Mouse (Mus musculus): Measurements from ENCODE around the gene Olfr214. TPM values are rescaled to one million over a fixed set of nuclear protein-coding genes. Genes with fewer than 3 reads are reported as not detected.

The Olfr214 gene
- polyA plus RNA-seq, 1 experiment from 2014 or later, result not detected

Other genes starting within 250 kb of the Olfr214 start
- gene March8, start 216.2 kb upstream of the Olfr214 start, polyA plus RNA-seq (2015; fragmentation: Nextera tagmentation; extraction: Ambion mirVana), result 68.5 and 68.9 TPM in 2 replicates
- 0.58 and 0.59 TPM in 2 replicates for gene Alox5, start 93.1 kb upstream of the Olfr214 start, polyA plus RNA-seq (2015; fragmentation: Nextera tagmentation; extraction: Ambion mirVana)
- not detected in 2 replicates for gene Olfr211, start 65.1 kb upstream of the Olfr214 start, polyA plus RNA-seq (2015; fragmentation: Nextera tagmentation; extraction: Ambion mirVana)
- gene Olfr212, start 47.7 kb upstream of the Olfr214 start, polyA plus RNA-seq (2015; fragmentation: Nextera tagmentation; extraction: Ambion mirVana), result not detected in 2 replicates
- gene Olfr213, start 15.8 kb upstream of the Olfr214 start, polyA plus RNA-seq (2015; fragmentation: Nextera tagmentation; extraction: Ambion mirVana), result not detected in 2 replicates
- gene Gm5580, start 3.1 kb upstream of the Olfr214 start, polyA plus RNA-seq (2015; fragmentation: Nextera tagmentation; extraction: Ambion mirVana), result 0.38 and 1.0 TPM in 2 replicates
- not detected in 2 replicates for gene Olfr215, start 30.0 kb downstream of the Olfr214 start, polyA plus RNA-seq (2015; fragmentation: Nextera tagmentation; extraction: Ambion mirVana)
- gene Zfp422, start 74.8 kb downstream of the Olfr214 start, polyA plus RNA-seq (2015; fragmentation: Nextera tagmentation; extraction: Ambion mirVana), result 237 and 241 TPM in 2 replicates
- 5.0 and 6.0 TPM in 2 replicates for gene Depp1, start 96.4 kb downstream of the Olfr214 start, polyA plus RNA-seq (2015; fragmentation: Nextera tagmentation; extraction: Ambion mirVana)
- 15.3 and 21.8 TPM in 2 replicates for gene Rassf4, start 119.7 kb downstream of the Olfr214 start, polyA plus RNA-seq (2015; fragmentation: Nextera tagmentation; extraction: Ambion mirVana)
- gene Tmem72, start 162.7 kb downstream of the Olfr214 start, polyA plus RNA-seq (2015; fragmentation: Nextera tagmentation; extraction: Ambion mirVana), result 0.10 and 0.23 TPM in 2 replicates

All from midbrain, embryonic 13.5 days (tissue).